In the genomic region with DNA sequence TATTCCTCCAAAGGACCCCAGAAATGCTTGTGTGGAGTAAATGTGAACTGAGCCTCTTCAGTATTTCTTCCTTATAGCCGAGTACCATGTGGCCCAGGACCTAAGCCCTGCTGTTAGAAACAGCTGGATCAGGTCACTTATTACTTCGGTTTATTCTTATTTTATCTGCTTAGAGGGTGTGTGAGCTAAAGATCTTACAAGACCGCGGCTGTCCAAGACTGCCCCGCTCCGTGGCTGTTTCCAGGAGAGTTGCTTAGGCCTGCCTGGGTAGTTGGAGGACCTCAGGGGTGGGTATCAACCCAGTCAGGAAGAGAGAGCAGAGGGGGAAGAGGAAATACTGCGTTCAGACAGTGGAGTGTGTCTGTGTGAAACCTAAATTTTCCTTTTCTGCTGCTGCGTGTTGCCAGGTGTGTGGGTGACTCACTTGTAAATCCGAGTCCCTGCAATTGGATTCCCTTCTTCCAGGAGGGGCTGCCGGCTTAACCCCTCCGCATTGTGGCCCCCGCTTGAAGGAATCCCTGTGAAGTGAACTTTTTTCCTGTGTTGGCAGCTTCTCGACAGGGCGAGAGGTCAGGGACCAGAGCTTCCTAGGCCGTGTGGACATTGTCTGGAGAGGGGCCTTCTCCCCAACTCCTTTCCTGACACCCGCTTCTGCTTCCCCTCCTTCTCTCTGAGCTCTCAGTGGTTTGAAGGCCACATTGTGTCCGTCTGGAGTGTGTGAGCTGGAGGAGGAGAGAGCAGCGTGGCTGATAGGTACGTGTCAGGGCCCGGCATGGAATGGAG, we compare ENCODE assay signal across 14 mouse cellular contexts. TPM values are rescaled to one million over a fixed set of nuclear protein-coding genes. Genes with fewer than 3 reads are reported as not detected.
DNase-seq lines count a peak whose midpoint lies in the region; ATAC-seq and TF ChIP-seq lines count a peak whose summit lies in the region.
"Had no signal": no experiment of that assay in that cellular context is flagged by ENCODE, and none has a peak within 500 bp of the region (broad histone marks: within the 10 kb centered on the region; RNA-seq: fewer than 3 reads in every experiment).

No protein-coding gene starts in this region.

- TF ChIP-seq CTCF in liver, adult 2 months (IDR thresholded peaks at IDR 0.05; ENCODE audit: low read depth, low read length): no peak
- no peak for TF ChIP-seq CTCF in liver, postnatal 0 days (IDR thresholded peaks at IDR 0.05; ENCODE audit: low read depth)

- H3K27me3 ChIP-seq in heart, embryonic 11.5 days (ENCODE audit: control insufficient read depth, insufficient read depth, low read length): no peaks in the 10 kb centered on the region
- H3K27me3 ChIP-seq in liver, adult 2 months (ENCODE audit: control insufficient read depth, insufficient read depth, low read length): no peaks in the 10 kb centered on the region
- H3K27me3 ChIP-seq in liver, postnatal 0 days (ENCODE audit: insufficient read depth, low read length): no peaks in the 10 kb centered on the region
- no peaks in the 10 kb centered on the region for H3K27me3 ChIP-seq in heart, embryonic 14.5 days (ENCODE audit: control insufficient read depth, insufficient read depth, low read length)
- no peaks in the 10 kb centered on the region for H3K27me3 ChIP-seq in limb, embryonic 10.5 days (ENCODE audit: low read depth, poor library complexity, severe bottlenecking)
- H3K27me3 ChIP-seq: forebrain, embryonic 12.5 days; intestine, embryonic 15.5 days; Patski had no signal

- H3K27ac ChIP-seq in heart, embryonic 11.5 days (ENCODE audit: low read depth, low read length): 0 out of 2 replicates have a peak overlapping the region, but pooled peaks have one; percentile 0
- 0 out of 2 replicates have a peak overlapping the region, but pooled peaks have one; percentile 0 for H3K27ac ChIP-seq in liver, adult 2 months (replicated peaks; ENCODE audit: insufficient read depth, low read depth, low read length)
- H3K27ac ChIP-seq in liver, postnatal 0 days (ENCODE audit: low read depth): no peak overlapping the region
- H3K27ac ChIP-seq in heart, embryonic 14.5 days (replicated peaks in 1 of 2; ENCODE audit: control insufficient read depth in 1 of 2, insufficient read depth in 1 of 2, low read depth in 2 of 2, low read length in 2 of 2): peak overlapping the region; percentile 40 to 95
- peak overlapping the region; percentile 61 for H3K27ac ChIP-seq in limb, embryonic 10.5 days
- H3K27ac ChIP-seq: forebrain, embryonic 12.5 days; intestine, embryonic 15.5 days had no signal

- H3K4me1 ChIP-seq in heart, embryonic 11.5 days (ENCODE audit: control insufficient read depth, insufficient read depth, low read length): peaks cover 32% of the 10 kb centered on the region
- H3K4me1 ChIP-seq in liver, adult 2 months (ENCODE audit: control insufficient read depth, insufficient read depth, low read length): peaks cover 2% of the 10 kb centered on the region
- H3K4me1 ChIP-seq in liver, postnatal 0 days (ENCODE audit: insufficient read depth): no peaks in the 10 kb centered on the region
- H3K4me1 ChIP-seq in heart, embryonic 14.5 days (ENCODE audit: control insufficient read depth in 2 of 2, insufficient read depth in 2 of 2, low read length in 2 of 2): peaks cover 36 to 44% of the 10 kb centered on the region in 2 experiments
- H3K4me1 ChIP-seq in limb, embryonic 10.5 days: peaks cover 42% of the 10 kb centered on the region

- TF ChIP-seq EP300 in liver, postnatal 0 days (IDR thresholded peaks at IDR 0.05; ENCODE audit: low read depth): no peak

- no peak for ATAC-seq in heart, embryonic 11.5 days (replicated peaks; ENCODE audit: insufficient number of reproducible peaks, low FRiP score, low TSS enrichment)
- no peak for ATAC-seq in liver, postnatal 0 days
- ATAC-seq in heart, embryonic 14.5 days (ENCODE audit: insufficient number of reproducible peaks, insufficient read depth, low FRiP score, low read depth): peak; percentile 10; the same call in 1 of the 2 replicates
- ATAC-seq: CD4-positive, CD25-positive, alpha-beta regulatory T cell, adult 4 months; intestine, embryonic 15.5 days; Patski had no signal

- DNase-seq in heart, postnatal 36 days: no peak
- no peak for DNase-seq in liver, adult 2 months (ENCODE audit: extremely low read depth, low read depth, low spot score)
- DNase-seq in liver, postnatal 0 days: no peak
- no peak for DNase-seq in limb, embryonic 10.5 days (ENCODE audit: low spot score)
- no peak for DNase-seq in thymus, postnatal 36 days
- no peak for DNase-seq in layer of hippocampus, adult 9-11 months
- DNase-seq: adrenal gland, adult 2 months had no signal

- no peak for TF ChIP-seq POLR2A in liver, adult 2 months (IDR thresholded peaks at IDR 0.05; ENCODE audit: extremely low read depth, insufficient read depth, low read length)

- H3K4me2 ChIP-seq in heart, embryonic 11.5 days: no peak overlapping the region
- no peak overlapping the region for H3K4me2 ChIP-seq in liver, postnatal 0 days (ENCODE audit: low read depth, low read length)
- no peak overlapping the region for H3K4me2 ChIP-seq in heart, embryonic 14.5 days (ENCODE audit: low read length)
- H3K4me2 ChIP-seq: forebrain, embryonic 12.5 days; intestine, embryonic 15.5 days had no signal

- no peak overlapping the region for H3K9ac ChIP-seq in heart, embryonic 11.5 days (ENCODE audit: low read depth, low read length)
- no peak overlapping the region for H3K9ac ChIP-seq in liver, adult 2 months (ENCODE audit: low read depth, low read length)
- no peak overlapping the region; the same call in 1 of the 2 replicates for H3K9ac ChIP-seq in liver, postnatal 0 days (replicated peaks)
- no peak overlapping the region for H3K9ac ChIP-seq in heart, embryonic 14.5 days (ENCODE audit: low read length)
- H3K9ac ChIP-seq: forebrain, embryonic 12.5 days; intestine, embryonic 15.5 days had no signal

- intact Hi-C loops in heart, postnatal 36 days (cut with DNase I): no loop called here

- no peaks in the 10 kb centered on the region for H3K79me2 ChIP-seq in liver, adult 2 months (ENCODE audit: control insufficient read depth, insufficient read depth, low read length)

- no peaks in the 10 kb centered on the region for H3K36me3 ChIP-seq in heart, embryonic 11.5 days (ENCODE audit: control insufficient read depth, insufficient read depth, low read length)
- no peaks in the 10 kb centered on the region; the same call in 1 of the 2 replicates for H3K36me3 ChIP-seq in liver, adult 2 months (ENCODE audit: control insufficient read depth, insufficient read depth, low read length)
- H3K36me3 ChIP-seq in liver, postnatal 0 days (replicated peaks; ENCODE audit: insufficient read depth, low read length): no peaks in the 10 kb centered on the region
- H3K36me3 ChIP-seq in heart, embryonic 14.5 days (ENCODE audit: control insufficient read depth, insufficient read depth, low read length): no peaks in the 10 kb centered on the region
- H3K36me3 ChIP-seq in limb, embryonic 10.5 days: no peaks in the 10 kb centered on the region
- H3K36me3 ChIP-seq: forebrain, embryonic 12.5 days; intestine, embryonic 15.5 days had no signal

- 65% methylated on average over 20 of the region's 20 CpGs for WGBS in heart, embryonic 11.5 days (ENCODE audit: insufficient replicate concordance)
- WGBS in liver, adult 2 months: 75% methylated on average over 20 of the region's 20 CpGs
- 60% methylated on average over 20 of the region's 20 CpGs for WGBS in liver, postnatal 0 days (ENCODE audit: insufficient replicate concordance)
- 62% methylated on average over 20 of the region's 20 CpGs for WGBS in heart, embryonic 14.5 days
- WGBS in limb, embryonic 10.5 days: 82% methylated on average over 20 of the region's 20 CpGs

- H3K4me3 ChIP-seq in heart, embryonic 11.5 days (ENCODE audit: low read depth, low read length): no peak overlapping the region
- H3K4me3 ChIP-seq in liver, adult 2 months (ENCODE audit: insufficient read depth, low read depth, low read length): no peak overlapping the region
- no peak overlapping the region for H3K4me3 ChIP-seq in liver, postnatal 0 days (ENCODE audit: low read depth, low read length)
- no peak overlapping the region for H3K4me3 ChIP-seq in heart, embryonic 14.5 days (ENCODE audit: control insufficient read depth in 1 of 2, insufficient read depth in 1 of 2, low read depth in 1 of 2, low read length in 2 of 2)
- H3K4me3 ChIP-seq in limb, embryonic 10.5 days: no peak overlapping the region
- H3K4me3 ChIP-seq: forebrain, embryonic 12.5 days; intestine, embryonic 15.5 days; megakaryocyte, embryonic 14.5 days had no signal

- H3K9me3 ChIP-seq in heart, embryonic 11.5 days (replicated peaks; ENCODE audit: control insufficient read depth, low read length): no peaks in the 10 kb centered on the region
- no peaks in the 10 kb centered on the region for H3K9me3 ChIP-seq in liver, postnatal 0 days (ENCODE audit: low read length)
- H3K9me3 ChIP-seq in heart, embryonic 14.5 days (ENCODE audit: control insufficient read depth, low read length): no peaks in the 10 kb centered on the region
- no peaks in the 10 kb centered on the region for H3K9me3 ChIP-seq in limb, embryonic 10.5 days (replicated peaks)
- H3K9me3 ChIP-seq: forebrain, embryonic 12.5 days; intestine, embryonic 15.5 days had no signal

RNA-seq across cellular contexts. Expression of a gene that starts 51.0 kb away (rescaled TPM):
- polyA plus RNA-seq in heart, embryonic 11.5 days (2014; fragmentation: Nextera tagmentation; extraction: Ambion mirVana): 0.11 and 0.25 TPM in 2 replicates
- 10 to 100 TPM in 1 of 2 experiments, 1 to 10 TPM in 1; 7.5 to 12.1 TPM for total RNA-seq in heart, postnatal 36 days (2021)
- 0.74 and 1.1 TPM in 2 replicates for total RNA-seq in liver, adult 2 months (2014; rRNA removed)
- polyA plus RNA-seq in liver, adult 2 months (2012; rRNA removed): 0.47 and 0.56 TPM in 2 replicates
- 0.33 and 0.39 TPM in 2 replicates for polyA plus RNA-seq in liver, postnatal 0 days (2015; fragmentation: Nextera tagmentation; extraction: Ambion mirVana)
- polyA plus RNA-seq in heart, embryonic 14.5 days (2014; fragmentation: Nextera tagmentation; extraction: Ambion mirVana): 0.95 and 1.0 TPM in 2 replicates
- polyA plus RNA-seq in limb, embryonic 10.5 days (2016; fragmentation: Nextera tagmentation; extraction: Ambion mirVana): 0.36 and 0.50 TPM in 2 replicates
